ENCODE assay signal across 1 mouse cellular context in the genomic region with DNA sequence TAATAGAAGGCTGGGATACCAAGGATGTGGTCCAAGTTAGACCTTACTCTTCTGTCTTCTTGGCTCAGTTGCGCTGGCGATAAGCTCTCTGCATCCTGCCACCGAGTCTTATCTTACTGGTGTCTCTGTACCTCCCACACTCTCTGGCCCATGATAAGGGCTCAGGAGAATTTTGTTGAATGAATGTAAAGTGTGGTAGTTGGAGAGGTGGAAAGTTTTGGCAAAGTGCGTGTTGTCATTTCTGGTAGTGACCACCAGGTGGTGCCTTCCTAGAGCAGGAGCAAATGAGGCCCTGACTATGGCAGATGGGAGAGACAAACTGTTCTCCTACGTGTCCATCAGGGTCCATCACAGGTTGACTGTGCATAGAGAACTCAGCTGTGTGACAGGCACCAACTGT.
TF ChIP-seq lines count a peak whose summit lies in the region.

No protein-coding gene starts in this region.

TF ChIP-seq in MEL, 35 proteins besides CTCF, POLR2A, EP300 and RAD21 (continued from another document):
- TF ChIP-seq UBTF (IDR thresholded peaks at IDR 0.05; ENCODE audit: borderline replicate concordance, insufficient read depth, low read depth, low read length) (no peak), NELFE (IDR thresholded peaks at IDR 0.05; ENCODE audit: low read depth, low read length) (no peak)
TF ChIP-seq in MEL: peak in this region for 12.
